Mouse (Mus musculus) embryo, embryonic 10.5 days (tissue): ENCODE measurements around the gene Lao1.

Source experiments
- DNase-seq: peaks from one replicate; pipeline ENCODE4 v3.0.0-alpha.2; 2015; ENCODE audit warnings: low spot score

Lao1 gene

GRCm38 (mm10) chr4:119014997-119015396 is 53.6 kb downstream of the Lao1 start:
- DNase-seq: no peak

GRCm38 (mm10) chr4:119015557-119015956 is 54.2 kb downstream of the Lao1 start:
- no peak for DNase-seq

GRCm38 (mm10) chr4:119017078-119017477 is 55.7 kb downstream of the Lao1 start:
- DNase-seq: no peak
